Mouse (Mus musculus): ENCODE results near the gene Mrpl42.

DNA sequence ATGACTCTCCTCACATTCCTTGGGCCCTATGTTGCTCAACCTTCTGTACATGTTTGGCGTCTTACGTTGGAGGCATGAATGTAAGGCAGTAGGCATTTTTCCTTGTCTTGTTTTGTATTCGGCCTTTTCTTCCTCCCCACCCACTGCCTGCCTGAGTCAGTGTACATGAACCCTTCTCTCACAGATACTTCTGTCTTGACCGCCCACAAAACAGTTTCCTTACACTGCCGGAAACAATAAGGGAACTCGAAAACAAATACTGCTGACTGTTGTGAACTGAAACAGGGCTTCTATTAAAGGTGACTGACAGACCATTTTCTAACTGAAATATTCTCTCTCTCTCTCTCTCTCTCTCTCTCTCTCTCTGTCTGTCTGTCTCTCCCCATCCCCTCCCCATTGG lies 7.1 kb upstream of the Mrpl42 start:
- TF ChIP-seq CTCF (conservative IDR thresholded peaks at IDR 0.05; ENCODE audit: low read length) (no peak), POU5F1 (IDR thresholded peaks at IDR 0.05; ENCODE audit: borderline replicate concordance, low read length) (no peak), NANOG (IDR thresholded peaks at IDR 0.05; ENCODE audit: borderline replicate concordance, low read length) (no peak)

Data from E14TG2a.4 (cell line).